Mouse (Mus musculus): ENCODE measurements around the gene Gabrr1. TPM values are rescaled to one million over a fixed set of nuclear protein-coding genes. Genes with fewer than 3 reads are reported as not detected.
A peak's percentile ranks its signal among the peaks of the same experiment; 100 is the strongest.

The Gabrr1 gene
- total and polyA plus RNA-seq, 2 experiments from 2014 or later: 0.21 to 0.61 TPM

- Histone ChIP-seq H3K4me2 (ENCODE audit: low read depth, low read length) (no peak overlapping the region), H3K27ac (no peak overlapping the region), H3K4me1 (ENCODE audit: insufficient read depth, low read length) (0 out of 2 replicates have a peak, but pooled peaks cover 4% of the 10 kb centered on the region), H3K9ac (replicated peaks; ENCODE audit: low read length) (no peak overlapping the region), H3K36me3 (ENCODE audit: insufficient read depth, low read length) (peaks cover 21% of the 10 kb centered on the region), H3K27me3 (ENCODE audit: insufficient read depth, low read length) (no peaks in the 10 kb centered on the region), H3K4me3 (ENCODE audit: low read length) (no peak overlapping the region), H3K9me3 (ENCODE audit: low read length) (no peaks in the 10 kb centered on the region)
- DNase-seq (ENCODE audit: low spot score) (no peak), ATAC-seq (no peak)
- TF ChIP-seq CTCF (IDR thresholded peaks at IDR 0.05; ENCODE audit: low read depth): no peak
- WGBS: 81% methylated on average over 5 of the region's 5 CpGs
Measured at GRCm38 (mm10) chr4:33183477-33183876, 51.2 kb downstream of the Gabrr1 start.

- Histone ChIP-seq H3K4me2 (ENCODE audit: low read depth, low read length) (peak overlapping the region; percentile 71), H3K4me1 (ENCODE audit: insufficient read depth, low read length) (0 out of 2 replicates have a peak, but pooled peaks cover 4% of the 10 kb centered on the region), H3K9me3 (ENCODE audit: low read length) (no peaks in the 10 kb centered on the region), H3K4me3 (ENCODE audit: low read length) (peak overlapping the region; percentile 71), H3K27me3 (ENCODE audit: insufficient read depth, low read length) (no peaks in the 10 kb centered on the region), H3K27ac (peak overlapping the region; percentile 97; the same call in 1 of the 2 replicates), H3K9ac (replicated peaks; ENCODE audit: low read length) (peak overlapping the region; percentile 86; the same call in 1 of the 2 replicates), H3K36me3 (ENCODE audit: insufficient read depth, low read length) (0 out of 2 replicates have a peak, but pooled peaks cover 5% of the 10 kb centered on the region)
- 12% methylated on average over 9 of the region's 9 CpGs for WGBS
- ATAC-seq (no peak), DNase-seq (ENCODE audit: low spot score) (peak; percentile 84)
- peak; percentile 57 for TF ChIP-seq CTCF (IDR thresholded peaks at IDR 0.05; ENCODE audit: low read depth)
Measured at GRCm38 (mm10) chr4:33188164-33188563, 55.8 kb downstream of the Gabrr1 start.

GRCm38 (mm10) chr4:33188781-33189734, 56.7 kb downstream of the Gabrr1 start:
- ATAC-seq (peak; percentile 96), DNase-seq (ENCODE audit: low spot score) (peak; percentile 97)
- Histone ChIP-seq H3K4me3 (ENCODE audit: low read length) (peak overlapping the region; percentile 71), H3K9ac (replicated peaks; ENCODE audit: low read length) (peak overlapping the region; percentile 86), H3K36me3 (ENCODE audit: insufficient read depth, low read length) (0 out of 2 replicates have a peak, but pooled peaks cover 5% of the 10 kb centered on the region), H3K27ac (peak overlapping the region; percentile 97), H3K9me3 (ENCODE audit: low read length) (no peaks in the 10 kb centered on the region), H3K4me1 (ENCODE audit: insufficient read depth, low read length) (0 out of 2 replicates have a peak, but pooled peaks cover 4% of the 10 kb centered on the region), H3K4me2 (ENCODE audit: low read depth, low read length) (peak overlapping the region; percentile 71), H3K27me3 (ENCODE audit: insufficient read depth, low read length) (no peaks in the 10 kb centered on the region)
- TF ChIP-seq CTCF (IDR thresholded peaks at IDR 0.05; ENCODE audit: low read depth): peak; percentile 27; the same call in 1 of the 2 replicates
- under 1% methylated on average over 116 of the region's 123 CpGs for WGBS

GRCm38 (mm10) chr4:33189735-33190036, 57.4 kb downstream of the Gabrr1 start, which contains the start of gene Pm20d2:
Gene Pm20d2 (minus strand): TSS chr4:33189737.
- Histone ChIP-seq H3K4me2 (ENCODE audit: low read depth, low read length) (peak within 1 kb of the TSS; percentile 71), H3K4me3 (ENCODE audit: low read length) (peak within 1 kb of the TSS; percentile 71), H3K9me3 (ENCODE audit: low read length) (no peaks in the 10 kb centered on the region), H3K4me1 (ENCODE audit: insufficient read depth, low read length) (0 out of 2 replicates have a peak, but pooled peaks cover 4% of the 10 kb centered on the region), H3K27ac (peak within 1 kb of the TSS; percentile 97), H3K36me3 (ENCODE audit: insufficient read depth, low read length) (0 out of 2 replicates have a peak, but pooled peaks cover 5% of the 10 kb centered on the region), H3K9ac (replicated peaks; ENCODE audit: low read length) (peak within 1 kb of the TSS; percentile 86), H3K27me3 (ENCODE audit: insufficient read depth, low read length) (no peaks in the 10 kb centered on the region)
- TF ChIP-seq CTCF (IDR thresholded peaks at IDR 0.05; ENCODE audit: low read depth): no peak
- ATAC-seq (no peak), DNase-seq (ENCODE audit: low spot score) (no peak)
- 14% methylated on average over 6 of the region's 6 CpGs for WGBS

- Histone ChIP-seq H3K4me3 (ENCODE audit: low read length) (no peak overlapping the region), H3K4me2 (ENCODE audit: low read depth, low read length) (no peak overlapping the region), H3K27me3 (ENCODE audit: insufficient read depth, low read length) (no peaks in the 10 kb centered on the region), H3K9ac (replicated peaks; ENCODE audit: low read length) (no peak overlapping the region), H3K4me1 (ENCODE audit: insufficient read depth, low read length) (no peaks in the 10 kb centered on the region), H3K27ac (no peak overlapping the region), H3K9me3 (ENCODE audit: low read length) (0 out of 2 replicates have a peak, but pooled peaks cover 3% of the 10 kb centered on the region), H3K36me3 (ENCODE audit: insufficient read depth, low read length) (no peaks in the 10 kb centered on the region)
- DNase-seq (ENCODE audit: low spot score): no peak
- ATAC-seq: no peak
- WGBS: 3% methylated on average over 2 of the region's 2 CpGs
- no peak for TF ChIP-seq CTCF (IDR thresholded peaks at IDR 0.05; ENCODE audit: low read depth)
Measured at GRCm38 (mm10) chr4:33198117-33198516, 65.8 kb downstream of the Gabrr1 start.

- no peak overlapping the region for H3K27ac ChIP-seq
- TF ChIP-seq CTCF (IDR thresholded peaks at IDR 0.05; ENCODE audit: low read depth): peak; percentile 87
- peaks cover 5% of the 10 kb centered on the region for H3K4me1 ChIP-seq (ENCODE audit: insufficient read depth, low read length)
- H3K36me3 ChIP-seq (ENCODE audit: insufficient read depth, low read length): no peaks in the 10 kb centered on the region
- no peak overlapping the region for H3K9ac ChIP-seq (replicated peaks; ENCODE audit: low read length)
- DNase-seq (ENCODE audit: low spot score) (peak; percentile 75), ATAC-seq (no peak)
- H3K9me3 ChIP-seq (ENCODE audit: low read length): 0 out of 2 replicates have a peak, but pooled peaks cover 3% of the 10 kb centered on the region
- H3K4me3 ChIP-seq (ENCODE audit: low read length): no peak overlapping the region
- H3K27me3 ChIP-seq (ENCODE audit: insufficient read depth, low read length): no peaks in the 10 kb centered on the region
- no peak overlapping the region for H3K4me2 ChIP-seq (ENCODE audit: low read depth, low read length)
- WGBS: 6% methylated on average over 4 of the region's 4 CpGs
Measured at GRCm38 (mm10) chr4:33204682-33205081, 72.4 kb downstream of the Gabrr1 start.
